Mouse (Mus musculus): ENCODE results near the gene Ascc1.
"Not testable (repeated sequence)": the region's sequence is repeated elsewhere in the genome, so short reads cannot be mapped to it uniquely, and the experiment has no call there.

DNA sequence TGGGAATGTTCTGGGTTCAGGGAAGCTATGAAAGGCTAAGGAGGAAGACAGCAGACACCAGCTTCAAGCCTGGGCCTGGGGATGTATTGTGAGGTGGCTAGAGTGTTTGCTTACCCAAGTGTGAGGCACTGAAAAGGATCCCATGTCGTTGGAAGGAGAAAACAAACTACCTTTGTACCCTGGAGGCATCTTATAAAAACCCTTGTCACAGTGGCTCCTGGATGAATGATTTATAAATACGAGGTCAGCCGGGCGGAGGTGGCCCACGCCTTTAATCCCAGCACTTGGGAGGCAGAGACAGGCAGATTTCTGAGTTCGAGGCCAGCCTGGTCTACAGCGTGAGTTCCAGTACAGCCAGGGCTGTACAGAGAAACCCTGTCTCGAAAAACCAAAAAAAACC, 942 bp upstream of the Ascc1 start:
- TF ChIP-seq CTCF (IDR thresholded peaks at IDR 0.05; ENCODE audit: extremely low read depth, insufficient read depth, insufficient read length, insufficient replicate concordance); POLR2A (IDR thresholded peaks at IDR 0.05; ENCODE audit: low read depth, low read length): not testable (repeated sequence)

Data from spleen, adult 2 months (tissue).